Mouse (Mus musculus): ENCODE measurements at regions not wholly inside any gene's neighbourhood (a gene's known extent, or its start where the extent isn't known, plus 50 kb on each side); places are given as distances from the start of the nearest gene placed in this dataset.

- TF ChIP-seq CTCF (IDR thresholded peaks at IDR 0.05; ENCODE audit: low read depth) (no peak; the same call in 1 of the 2 replicates), EP300 (IDR thresholded peaks at IDR 0.05; ENCODE audit: low read depth) (no peak)
Measured at GRCm38 (mm10) chr7:88215425-88215824, 62.5 kb upstream of the Ctsc start.

Measured in heart, postnatal 0 days (tissue).